Comparison of ENCODE assay signal across 9 mouse cellular contexts in the genomic region with DNA sequence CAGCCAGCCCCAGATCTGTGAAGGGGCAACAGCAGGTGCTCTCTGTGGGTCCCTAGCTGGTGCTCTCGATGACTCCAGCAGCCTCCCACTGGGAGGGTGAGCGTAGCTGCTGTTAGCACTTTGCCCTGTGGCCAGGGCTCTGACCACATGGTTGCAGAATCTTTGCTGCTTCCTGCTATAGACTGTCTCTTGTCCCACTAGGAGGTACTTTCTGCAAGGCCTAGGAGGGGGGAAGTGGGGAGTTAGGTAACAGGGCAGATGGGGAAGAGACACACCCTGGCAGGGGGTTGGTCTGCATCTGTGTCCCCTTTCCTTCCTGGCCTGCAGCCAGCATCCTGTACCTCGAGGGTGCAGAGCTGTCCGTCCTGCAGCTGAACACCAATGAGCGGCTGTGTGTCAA. TPM values are rescaled to one million over a fixed set of nuclear protein-coding genes. Genes with fewer than 3 reads are reported as not detected.
DNase-seq lines count a peak whose midpoint lies in the region; ATAC-seq lines count a peak whose summit lies in the region.
"Had no signal": no experiment of that assay in that cellular context is flagged by ENCODE, and none has a peak within 500 bp of the region (broad histone marks: within the 10 kb centered on the region; RNA-seq: fewer than 3 reads in every experiment).

No protein-coding gene starts in this region.

- 41% methylated on average over 5 of the region's 5 CpGs for WGBS in limb, embryonic 15.5 days

- H3K9ac ChIP-seq in limb, embryonic 15.5 days: no peak overlapping the region

- H3K4me1 ChIP-seq in limb, embryonic 15.5 days: peaks cover 9% of the 10 kb centered on the region; the same call in 1 of the 2 replicates

- H3K27ac ChIP-seq in limb, embryonic 15.5 days: no peak overlapping the region

- peak; percentile 67 for DNase-seq in layer of hippocampus, adult 11-12 months (ENCODE audit: low spot score)
- DNase-seq in layer of hippocampus, adult 18-20 months (ENCODE audit: low spot score in 2 of 2): no peak
- peak; percentile 81 to 92 for DNase-seq in monocyte, adult 2 months (ENCODE audit: low read depth in 1 of 2, low spot score in 2 of 2)
- no peak for DNase-seq in gastrocnemius, postnatal 25 days
- no peak for DNase-seq in thymus, adult 18-20 months
- DNase-seq in layer of hippocampus, postnatal 36 days: no peak

- no peak overlapping the region for H3K4me3 ChIP-seq in limb, embryonic 15.5 days

- H3K4me2 ChIP-seq in limb, embryonic 15.5 days: no peak overlapping the region

- peak; percentile 81 for ATAC-seq in granulocyte monocyte progenitor cell, adult 5-6 weeks (replicated peaks; ENCODE audit: poor library complexity, severe bottlenecking)
- peak; percentile 41 for ATAC-seq in limb, embryonic 15.5 days (ENCODE audit: insufficient number of reproducible peaks, low FRiP score, low TSS enrichment, low read depth)
- ATAC-seq: Patski had no signal

- no peaks in the 10 kb centered on the region for H3K9me3 ChIP-seq in limb, embryonic 15.5 days

- H3K36me3 ChIP-seq in limb, embryonic 15.5 days: no peaks in the 10 kb centered on the region

- H3K27me3 ChIP-seq in limb, embryonic 15.5 days: no peaks in the 10 kb centered on the region
- H3K27me3 ChIP-seq: Patski had no signal

RNA-seq across cellular contexts. Expression of a gene that starts 10.4 kb away (rescaled TPM):
- total RNA-seq in layer of hippocampus, adult 18-20 months (2021): 1 to 10 TPM; 8.7 to 8.8 TPM
- total RNA-seq in granulocyte monocyte progenitor cell, adult 5-6 weeks (2014; fragmentation: Nextera tagmentation): 17.1 and 29.8 TPM in 2 replicates
- total RNA-seq in granulocyte monocyte progenitor cell, adult 5-6 weeks (2017): 17.0 and 27.7 TPM in 2 replicates
- 8.1 and 8.7 TPM in 2 replicates for polyA plus RNA-seq in limb, embryonic 15.5 days (2015; fragmentation: Nextera tagmentation; extraction: Ambion mirVana)
- total RNA-seq in gastrocnemius, postnatal 25 days (2021): 1 to 10 TPM; 1.2 to 1.4 TPM
- 1 to 10 TPM; 6.0 to 7.3 TPM for total RNA-seq in layer of hippocampus, postnatal 36 days (2021)

RNA-seq across cellular contexts. Expression of a gene that starts 20.2 kb away (rescaled TPM):
- total RNA-seq in layer of hippocampus, adult 18-20 months (2021): 10 to 100 TPM; 37.4 to 40.7 TPM
- total RNA-seq in granulocyte monocyte progenitor cell, adult 5-6 weeks (2014; fragmentation: Nextera tagmentation): not detected in 2 replicates
- not detected in 2 replicates for total RNA-seq in granulocyte monocyte progenitor cell, adult 5-6 weeks (2017)
- polyA plus RNA-seq in limb, embryonic 15.5 days (2015; fragmentation: Nextera tagmentation; extraction: Ambion mirVana): 0.05 TPM in 1 of 2 replicates, not detected in the other
- total RNA-seq in gastrocnemius, postnatal 25 days (2021): not detected
- total RNA-seq in layer of hippocampus, postnatal 36 days (2021): 10 to 100 TPM; 37.7 to 41.3 TPM

RNA-seq across cellular contexts. Expression of a gene that starts 57.7 kb away (rescaled TPM):
- 10 to 100 TPM; 27.7 to 30.5 TPM for total RNA-seq in layer of hippocampus, adult 18-20 months (2021)
- 7.4 and 9.6 TPM in 2 replicates for total RNA-seq in granulocyte monocyte progenitor cell, adult 5-6 weeks (2014; fragmentation: Nextera tagmentation)
- 3.6 and 4.7 TPM in 2 replicates for total RNA-seq in granulocyte monocyte progenitor cell, adult 5-6 weeks (2017)
- polyA plus RNA-seq in limb, embryonic 15.5 days (2015; fragmentation: Nextera tagmentation; extraction: Ambion mirVana): 16.2 and 16.9 TPM in 2 replicates
- total RNA-seq in gastrocnemius, postnatal 25 days (2021): 10 to 100 TPM; 24.7 to 27.2 TPM
- total RNA-seq in layer of hippocampus, postnatal 36 days (2021): 10 to 100 TPM; 29.5 to 30.5 TPM

Comparison
In these comparisons a context has a peak if more than half of its experiments do, and no peak if none do; other contexts are left out.
1. DNase-seq: peak in layer of hippocampus, adult 11-12 months (single experiment) and monocyte, adult 2 months (2 of 2); none in layer of hippocampus, adult 18-20 months (0 of 2), gastrocnemius, postnatal 25 days (single experiment), thymus, adult 18-20 months (0 of 2) and layer of hippocampus, postnatal 36 days (0 of 2).
2. RNA of a gene that starts 20.2 kb away (total RNA-seq): 37.7 to 41.3 TPM in layer of hippocampus, postnatal 36 days and 37.4 to 40.7 TPM in layer of hippocampus, adult 18-20 months; not detected in granulocyte monocyte progenitor cell, adult 5-6 weeks and not detected in gastrocnemius, postnatal 25 days; every median in the first group is over 10 times any median in the second.